Comparison of ENCODE assay signal across 7 mouse cellular contexts in genomic region chr7:134566322-134566721, GRCm38 (mm10).
DNase-seq lines count a peak whose midpoint lies in the region; ATAC-seq and TF ChIP-seq lines count a peak whose summit lies in the region.

No protein-coding gene starts in this region.

- no peak overlapping the region for H3K4me2 ChIP-seq in lung, postnatal 0 days (replicated peaks; ENCODE audit: low read depth, low read length)

- H3K36me3 ChIP-seq in E14TG2a.4 (ENCODE audit: insufficient read depth, low read length) = no peaks in the 10 kb centered on the region
- H3K36me3 ChIP-seq in lung, postnatal 0 days (ENCODE audit: insufficient read depth, low read length) = no peaks in the 10 kb centered on the region

- TF ChIP-seq EP300 in lung, postnatal 0 days (IDR thresholded peaks at IDR 0.05) = no peak

- no peak overlapping the region for H3K4me3 ChIP-seq in E14TG2a.4 (replicated peaks; ENCODE audit: low read length)
- H3K4me3 ChIP-seq in cerebellum, adult 2 months (replicated peaks; ENCODE audit: insufficient read depth, low read depth, low read length) = no peak overlapping the region
- H3K4me3 ChIP-seq in lung, postnatal 0 days (ENCODE audit: low read depth, low read length) = no peak overlapping the region

- no peak for TF ChIP-seq POLR2A in cerebellum, adult 2 months (IDR thresholded peaks at IDR 0.05; ENCODE audit: borderline replicate concordance, insufficient read depth, low read length)

- no peaks in the 10 kb centered on the region for H3K27me3 ChIP-seq in E14TG2a.4 (ENCODE audit: insufficient read depth, low read length)
- H3K27me3 ChIP-seq in cerebellum, adult 2 months (ENCODE audit: control insufficient read depth, insufficient read depth, low read length) = no peaks in the 10 kb centered on the region; the same call in 1 of the 2 replicates
- no peaks in the 10 kb centered on the region for H3K27me3 ChIP-seq in lung, postnatal 0 days (replicated peaks; ENCODE audit: insufficient read depth, low read length)

- intact Hi-C loops in gastrocnemius, postnatal 14 days (cut with DNase I; ENCODE audit: low total_unique reads) = no loop called here

- 0 out of 2 replicates have a peak, but pooled peaks have one; percentile 16 for ATAC-seq in lung, postnatal 0 days

- H3K4me1 ChIP-seq in E14TG2a.4 (replicated peaks; ENCODE audit: low read depth, low read length) = no peaks in the 10 kb centered on the region
- no peaks in the 10 kb centered on the region for H3K4me1 ChIP-seq in cerebellum, adult 2 months (ENCODE audit: control insufficient read depth, insufficient read depth, low read length)
- no peaks in the 10 kb centered on the region for H3K4me1 ChIP-seq in lung, postnatal 0 days (ENCODE audit: insufficient read depth, low read depth, low read length)

- WGBS in cerebellum, adult 2 months = 87% methylated on average over 5 of the region's 5 CpGs
- WGBS in lung, postnatal 0 days = 73% methylated on average over 5 of the region's 5 CpGs

- peak; percentile 72 for DNase-seq in 3T3-L1 (ENCODE audit: low read depth, low spot score)
- DNase-seq in cerebellum, adult 2 months = peak; percentile 15 to 36
- peak; percentile 66 for DNase-seq in gastrocnemius, postnatal 14 days
- peak; percentile 58 to 84 for DNase-seq in layer of hippocampus, adult 18-20 months (ENCODE audit: low spot score in 2 of 2)
- DNase-seq in lung, postnatal 0 days (ENCODE audit: low spot score) = peak; percentile 69
- peak; percentile 4 to 8 for DNase-seq in spleen, postnatal 36 days (ENCODE audit: low spot score in 2 of 2)

- peak; percentile 81 for TF ChIP-seq CTCF in E14TG2a.4 (conservative IDR thresholded peaks at IDR 0.05; ENCODE audit: low read length)
- TF ChIP-seq CTCF in cerebellum, adult 2 months (IDR thresholded peaks at IDR 0.05; ENCODE audit: borderline replicate concordance, insufficient read depth, low read depth, low read length) = peak; percentile 35; the same call in 1 of the 2 replicates
- TF ChIP-seq CTCF in lung, postnatal 0 days (IDR thresholded peaks at IDR 0.05) = peak; percentile 85

- peaks cover 4% of the 10 kb centered on the region; the same call in 1 of the 2 replicates for H3K9me3 ChIP-seq in E14TG2a.4 (ENCODE audit: low read length)
- H3K9me3 ChIP-seq in lung, postnatal 0 days (ENCODE audit: low read length) = no peaks in the 10 kb centered on the region

- no peak overlapping the region for H3K9ac ChIP-seq in lung, postnatal 0 days (replicated peaks; ENCODE audit: low read depth)

- H3K27ac ChIP-seq in cerebellum, adult 2 months (ENCODE audit: insufficient read depth, low read length) = no peak overlapping the region
- H3K27ac ChIP-seq in lung, postnatal 0 days (ENCODE audit: low read length) = no peak overlapping the region

Comparison
In these comparisons a context has a peak if more than half of its experiments do, and no peak if none do; other contexts are left out.
1. DNase-seq: peak in every context shown above with its lines; median percentile 72 in 3T3-L1; 71 in layer of hippocampus, adult 18-20 months; 69 in lung, postnatal 0 days; 66 in gastrocnemius, postnatal 14 days; 26 in cerebellum, adult 2 months; 6 in spleen, postnatal 36 days.
2. CTCF ChIP-seq: peak in every context shown above with its lines; median percentile 85 in lung, postnatal 0 days; 81 in E14TG2a.4; 35 in cerebellum, adult 2 months.